Mouse (Mus musculus): ENCODE data around the gene Tubgcp4.

GRCm38 (mm10) chr2:121195466-121195865 is 25.0 kb downstream of the Tubgcp4 start:
- TF ChIP-seq CTCF (IDR thresholded peaks at IDR 0.05; ENCODE audit: control insufficient read depth, insufficient read depth, low read length) (no peak), POLR2A (IDR thresholded peaks at IDR 0.05; ENCODE audit: borderline replicate concordance, control insufficient read depth, low read depth, low read length) (no peak)

All from bone marrow, adult 2 months (tissue).